Mouse (Mus musculus): ENCODE data around the gene Togaram2. TPM values are rescaled to one million over a fixed set of nuclear protein-coding genes. Genes with fewer than 3 reads are reported as not detected.

Gene Togaram2
- polyA plus RNA-seq, 1 experiment: 0.51 TPM

GRCm38 (mm10) chr17:71673936-71674335 lies 875 bp downstream of the Togaram2 start:
- TF ChIP-seq POLR2A (IDR thresholded peaks at IDR 0.05; ENCODE audit: control insufficient read depth, extremely low read depth, insufficient read depth, low read length, poor library complexity) (no peak), CTCF (IDR thresholded peaks at IDR 0.05; ENCODE audit: borderline replicate concordance, control insufficient read depth, extremely low read depth, insufficient read depth, low read length, poor library complexity) (no peak)
- WGBS: 86% methylated on average over 9 of the region's 9 CpGs
- H3K27ac ChIP-seq (ENCODE audit: control insufficient read depth, insufficient read depth, low read length): no peak overlapping the region
- H3K4me3 ChIP-seq (ENCODE audit: control insufficient read depth, insufficient read depth, low read length): no peak overlapping the region
- H3K27me3 ChIP-seq (ENCODE audit: control insufficient read depth, insufficient read depth, low read length): no peaks in the 10 kb centered on the region
- no peaks in the 10 kb centered on the region for H3K36me3 ChIP-seq (ENCODE audit: control insufficient read depth, insufficient read depth, low read length)
- DNase-seq: no peak
- H3K4me1 ChIP-seq (replicated peaks; ENCODE audit: control insufficient read depth, insufficient read depth, low read length): no peaks in the 10 kb centered on the region

GRCm38 (mm10) chr17:71674886-71675285 lies 1.8 kb downstream of the Togaram2 start:
- Histone ChIP-seq H3K4me1 (replicated peaks; ENCODE audit: control insufficient read depth, insufficient read depth, low read length) (no peaks in the 10 kb centered on the region), H3K4me3 (ENCODE audit: control insufficient read depth, insufficient read depth, low read length) (no peak overlapping the region), H3K27ac (ENCODE audit: control insufficient read depth, insufficient read depth, low read length) (no peak overlapping the region), H3K36me3 (ENCODE audit: control insufficient read depth, insufficient read depth, low read length) (no peaks in the 10 kb centered on the region), H3K27me3 (ENCODE audit: control insufficient read depth, insufficient read depth, low read length) (no peaks in the 10 kb centered on the region)
- no peak for TF ChIP-seq POLR2A (IDR thresholded peaks at IDR 0.05; ENCODE audit: control insufficient read depth, extremely low read depth, insufficient read depth, low read length, poor library complexity)
- no peak for DNase-seq
- WGBS: 93% methylated on average over 18 of the region's 18 CpGs

- TF ChIP-seq POLR2A (IDR thresholded peaks at IDR 0.05; ENCODE audit: control insufficient read depth, extremely low read depth, insufficient read depth, low read length, poor library complexity) (no peak), CTCF (IDR thresholded peaks at IDR 0.05; ENCODE audit: borderline replicate concordance, control insufficient read depth, extremely low read depth, insufficient read depth, low read length, poor library complexity) (no peak)
- H3K27ac ChIP-seq (ENCODE audit: control insufficient read depth, insufficient read depth, low read length): no peak overlapping the region
- no peak for DNase-seq
- no peaks in the 10 kb centered on the region for H3K27me3 ChIP-seq (ENCODE audit: control insufficient read depth, insufficient read depth, low read length)
- WGBS: 87% methylated on average over 14 of the region's 14 CpGs
- H3K4me1 ChIP-seq (replicated peaks; ENCODE audit: control insufficient read depth, insufficient read depth, low read length): no peaks in the 10 kb centered on the region
- no peak overlapping the region for H3K4me3 ChIP-seq (ENCODE audit: control insufficient read depth, insufficient read depth, low read length)
- H3K36me3 ChIP-seq (ENCODE audit: control insufficient read depth, insufficient read depth, low read length): no peaks in the 10 kb centered on the region
Observed at GRCm38 (mm10) chr17:71681666-71682065, 8.6 kb downstream of the Togaram2 start.

- Histone ChIP-seq H3K36me3 (ENCODE audit: control insufficient read depth, insufficient read depth, low read length) (no peaks in the 10 kb centered on the region), H3K4me3 (ENCODE audit: control insufficient read depth, insufficient read depth, low read length) (no peak overlapping the region), H3K27me3 (ENCODE audit: control insufficient read depth, insufficient read depth, low read length) (no peaks in the 10 kb centered on the region), H3K4me1 (replicated peaks; ENCODE audit: control insufficient read depth, insufficient read depth, low read length) (no peaks in the 10 kb centered on the region), H3K27ac (ENCODE audit: control insufficient read depth, insufficient read depth, low read length) (no peak overlapping the region)
- TF ChIP-seq CTCF (IDR thresholded peaks at IDR 0.05; ENCODE audit: borderline replicate concordance, control insufficient read depth, extremely low read depth, insufficient read depth, low read length, poor library complexity): no peak
- TF ChIP-seq POLR2A (IDR thresholded peaks at IDR 0.05; ENCODE audit: control insufficient read depth, extremely low read depth, insufficient read depth, low read length, poor library complexity): no peak
- no peak for DNase-seq
- WGBS: 95% methylated on average over 4 of the region's 4 CpGs
Observed at GRCm38 (mm10) chr17:71682379-71682778, 9.3 kb downstream of the Togaram2 start.

- no peak for DNase-seq
- Histone ChIP-seq H3K27ac (ENCODE audit: control insufficient read depth, insufficient read depth, low read length) (no peak overlapping the region), H3K36me3 (ENCODE audit: control insufficient read depth, insufficient read depth, low read length) (no peaks in the 10 kb centered on the region), H3K4me3 (ENCODE audit: control insufficient read depth, insufficient read depth, low read length) (no peak overlapping the region), H3K4me1 (replicated peaks; ENCODE audit: control insufficient read depth, insufficient read depth, low read length) (no peaks in the 10 kb centered on the region), H3K27me3 (ENCODE audit: control insufficient read depth, insufficient read depth, low read length) (no peaks in the 10 kb centered on the region)
- WGBS: 92% methylated on average over 6 of the region's 6 CpGs
- no peak for TF ChIP-seq POLR2A (IDR thresholded peaks at IDR 0.05; ENCODE audit: control insufficient read depth, extremely low read depth, insufficient read depth, low read length, poor library complexity)
- TF ChIP-seq CTCF (IDR thresholded peaks at IDR 0.05; ENCODE audit: borderline replicate concordance, control insufficient read depth, extremely low read depth, insufficient read depth, low read length, poor library complexity): no peak
Observed at GRCm38 (mm10) chr17:71683281-71683680, 10.2 kb downstream of the Togaram2 start.

GRCm38 (mm10) chr17:71684103-71684608 lies 11.1 kb downstream of the Togaram2 start:
- Histone ChIP-seq H3K27me3 (ENCODE audit: control insufficient read depth, insufficient read depth, low read length) (no peaks in the 10 kb centered on the region), H3K36me3 (ENCODE audit: control insufficient read depth, insufficient read depth, low read length) (no peaks in the 10 kb centered on the region), H3K27ac (ENCODE audit: control insufficient read depth, insufficient read depth, low read length) (no peak overlapping the region), H3K4me3 (ENCODE audit: control insufficient read depth, insufficient read depth, low read length) (no peak overlapping the region), H3K4me1 (replicated peaks; ENCODE audit: control insufficient read depth, insufficient read depth, low read length) (no peaks in the 10 kb centered on the region)
- DNase-seq: no peak
- WGBS: 31% methylated on average over 5 of the region's 5 CpGs
- TF ChIP-seq CTCF (IDR thresholded peaks at IDR 0.05; ENCODE audit: borderline replicate concordance, control insufficient read depth, extremely low read depth, insufficient read depth, low read length, poor library complexity) (no peak), POLR2A (IDR thresholded peaks at IDR 0.05; ENCODE audit: control insufficient read depth, extremely low read depth, insufficient read depth, low read length, poor library complexity) (no peak)

- H3K4me1 ChIP-seq (replicated peaks; ENCODE audit: control insufficient read depth, insufficient read depth, low read length): no peaks in the 10 kb centered on the region
- H3K4me3 ChIP-seq (ENCODE audit: control insufficient read depth, insufficient read depth, low read length): no peak overlapping the region
- no peaks in the 10 kb centered on the region for H3K27me3 ChIP-seq (ENCODE audit: control insufficient read depth, insufficient read depth, low read length)
- WGBS: 88% methylated on average over 9 of the region's 9 CpGs
- TF ChIP-seq POLR2A (IDR thresholded peaks at IDR 0.05; ENCODE audit: control insufficient read depth, extremely low read depth, insufficient read depth, low read length, poor library complexity): no peak
- no peak for TF ChIP-seq CTCF (IDR thresholded peaks at IDR 0.05; ENCODE audit: borderline replicate concordance, control insufficient read depth, extremely low read depth, insufficient read depth, low read length, poor library complexity)
- no peaks in the 10 kb centered on the region for H3K36me3 ChIP-seq (ENCODE audit: control insufficient read depth, insufficient read depth, low read length)
- H3K27ac ChIP-seq (ENCODE audit: control insufficient read depth, insufficient read depth, low read length): no peak overlapping the region
- DNase-seq: no peak
Observed at GRCm38 (mm10) chr17:71687436-71687835, 14.4 kb downstream of the Togaram2 start.
